Mouse (Mus musculus) hindbrain, embryonic 16.5 days (tissue): ENCODE measurements around the gene Atp8b5. TPM values are rescaled to one million over a fixed set of nuclear protein-coding genes. Genes with fewer than 3 reads are reported as not detected.

ENCODE experiments used
- ATAC-seq: fragments of 200-750 bp; cut with Nextera tagmentation; 2 replicates; pipeline ENCODE4 v1.8.0; 2017; ENCODE audit warnings: moderate TSS enrichment, moderate library complexity
- H3K27ac ChIP-seq: fragments of 300-500 bp; sonication (generic); 2 replicates; pipeline ENCODE4 v1.5.1; 2014; ENCODE audit warnings: low read depth, mild to moderate bottlenecking, control low read depth, low read length, moderate library complexity
- H3K27me3 ChIP-seq: fragments of 300-500 bp; sonication (generic); replicated peaks from 2 replicates; pipeline ENCODE4 v1.6.1; 2014; ENCODE audit warnings: low read length; ENCODE audit not compliant: control insufficient read depth, insufficient read depth
- H3K36me3 ChIP-seq: fragments of 300-500 bp; sonication (generic); 2 replicates; pipeline ENCODE4 v1.6.1; 2014; ENCODE audit warnings: mild to moderate bottlenecking, low read length, moderate library complexity, mixed read lengths; ENCODE audit not compliant: control insufficient read depth, insufficient read depth
- H3K4me1 ChIP-seq: fragments of 300-500 bp; sonication (generic); 2 replicates; pipeline ENCODE4 v1.6.1; 2014; ENCODE audit warnings: low read depth, low read length; ENCODE audit not compliant: control insufficient read depth, insufficient read depth
- H3K4me2 ChIP-seq: fragments of 300-500 bp; sonication (generic); 2 replicates; pipeline ENCODE4 v1.6.1; 2014; ENCODE audit warnings: mild to moderate bottlenecking, low read length, control low read depth, moderate library complexity
- H3K4me3 ChIP-seq: fragments of 300-500 bp; sonication (generic); 2 replicates; pipeline ENCODE4 v1.5.1; 2014; ENCODE audit warnings: mild to moderate bottlenecking, low read length, control low read depth, moderate library complexity
- H3K9ac ChIP-seq: fragments of 300-500 bp; sonication (generic); 2 replicates; pipeline ENCODE4 v1.6.1; 2014; ENCODE audit warnings: low read depth, mild to moderate bottlenecking, control low read depth, low read length, moderate library complexity
- H3K9me3 ChIP-seq: fragments of 300-500 bp; sonication (generic); 2 replicates; pipeline ENCODE4 v1.6.1; 2014; ENCODE audit warnings: mild to moderate bottlenecking, low read length, moderate library complexity; ENCODE audit not compliant: control insufficient read depth
- WGBS: fragments of 180-500 bp; shearing (Covaris S2); extraction: QIAGEN DNeasy Blood & Tissue Kit; methylation state at CpG from one replicate; pipeline ENCODE4 v1.1.7; 2014; 5-methylcytosine and 5-hydroxymethylcytosine counted together
- polyA plus RNA-seq: library from polyadenylated mRNA; unstranded; fragments of >200 nt; fragmentation: Nextera tagmentation; extraction: Ambion mirVana; gene quantifications from 2 replicates; pipeline ENCODE4 v1.2.1, GENCODE M21; 2015

The Atp8b5 gene
- polyA plus RNA-seq, 1 experiment from 2014 or later, result 0.60 TPM

DNA sequence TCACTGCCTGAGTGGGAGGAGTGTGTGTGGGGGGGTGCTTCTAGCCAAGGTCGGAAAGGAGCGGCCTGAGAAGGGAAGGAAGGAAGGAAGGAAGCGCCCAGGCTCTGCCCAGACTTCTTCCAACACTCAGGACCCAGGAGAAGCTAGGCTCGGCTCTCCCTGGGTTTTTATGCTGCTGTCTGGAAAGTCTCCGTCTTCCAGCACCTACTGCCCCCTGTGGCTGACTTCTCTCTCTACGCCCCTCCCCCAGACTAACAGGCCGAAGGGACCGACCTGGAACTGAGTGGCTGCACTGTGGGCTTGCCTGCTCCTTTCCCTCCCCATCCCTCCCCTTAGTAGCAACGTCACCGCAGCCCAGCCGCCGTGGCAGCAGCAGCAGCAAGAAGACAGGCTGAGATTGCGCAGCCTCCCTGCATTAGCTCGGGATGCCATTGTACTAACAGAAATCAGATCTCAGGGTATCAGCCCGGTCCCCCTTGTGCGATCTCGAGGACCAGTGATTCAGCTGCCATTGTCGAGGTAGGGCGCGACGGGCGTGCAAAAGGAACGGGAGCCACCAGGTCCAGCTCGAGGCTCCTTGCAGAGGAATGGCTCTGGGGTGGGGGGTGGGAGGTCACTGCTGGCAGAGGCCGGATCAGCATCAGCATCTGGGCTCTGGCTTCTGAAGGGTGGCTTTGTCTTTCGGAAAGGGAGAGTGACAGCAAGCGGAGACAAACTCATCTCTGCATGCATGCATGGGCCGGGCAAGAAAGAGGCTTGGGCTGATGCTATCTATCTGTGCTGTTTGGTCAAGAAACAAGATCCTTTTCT, 139.4 kb downstream of the Atp8b5 start:
- Histone ChIP-seq H3K27me3 (no peaks in the 10 kb centered on the region), H3K9me3 (no peaks in the 10 kb centered on the region), H3K4me3 (peak overlapping the region; percentile 61), H3K36me3 (no peaks in the 10 kb centered on the region; the same call in 1 of the 2 replicates), H3K4me2 (peak overlapping the region; percentile 59), H3K27ac (peak overlapping the region; percentile 95), H3K4me1 (peaks cover 28% of the 10 kb centered on the region), H3K9ac (peak overlapping the region; percentile 91)
- WGBS, result 2% methylated on average over 25 of the region's 28 CpGs
- ATAC-seq, result peak; percentile 97

DNA sequence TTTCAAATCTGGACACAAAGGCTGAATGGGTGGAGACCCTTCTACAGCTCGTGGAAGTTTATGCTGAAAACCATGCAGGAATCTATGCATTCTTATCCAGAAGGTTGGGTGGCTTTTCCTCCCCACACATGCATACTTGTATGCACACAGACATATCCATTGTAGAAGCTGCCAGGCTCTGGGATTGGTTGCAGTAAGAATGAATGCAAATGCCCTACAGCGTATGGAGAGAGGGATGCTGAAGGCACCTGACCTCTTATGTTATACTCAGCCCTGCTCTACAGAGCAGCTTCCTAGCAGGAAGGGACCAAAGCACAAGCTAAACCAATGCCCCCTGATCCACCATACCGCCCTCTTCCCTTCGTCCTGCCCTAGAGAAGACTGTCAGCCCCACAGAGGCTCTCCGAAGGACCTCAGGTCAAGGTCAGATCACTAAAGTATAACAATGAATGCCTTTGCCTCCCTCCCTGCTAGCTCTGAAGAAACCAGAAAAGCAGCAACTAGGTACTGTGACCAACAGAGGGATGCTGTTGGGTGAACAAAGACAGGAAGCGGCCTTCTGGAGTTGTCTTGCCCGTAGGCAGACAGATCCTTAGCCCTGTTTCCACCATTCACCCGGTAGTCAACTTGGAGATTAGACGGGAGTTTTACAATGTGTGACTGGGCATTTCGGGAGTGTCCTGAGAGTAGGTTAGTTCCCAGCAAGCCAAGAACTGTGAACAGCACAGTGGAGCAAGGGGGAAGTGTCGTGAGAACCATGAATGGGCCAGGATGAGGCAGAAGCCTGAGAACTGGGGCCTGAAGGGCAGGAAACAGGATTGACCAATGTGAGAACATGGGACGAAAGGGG, 140.3 kb downstream of the Atp8b5 start:
- Histone ChIP-seq H3K4me3 (peak overlapping the region; percentile 61), H3K4me1 (peaks cover 28% of the 10 kb centered on the region), H3K36me3 (no peaks in the 10 kb centered on the region; the same call in 1 of the 2 replicates), H3K9ac (peak overlapping the region; percentile 91), H3K9me3 (no peaks in the 10 kb centered on the region), H3K27me3 (no peaks in the 10 kb centered on the region), H3K27ac (peak overlapping the region; percentile 95), H3K4me2 (peak overlapping the region; percentile 59)
- 50% methylated on average over 12 of the region's 12 CpGs for WGBS
- ATAC-seq, result peak; percentile 53

DNA sequence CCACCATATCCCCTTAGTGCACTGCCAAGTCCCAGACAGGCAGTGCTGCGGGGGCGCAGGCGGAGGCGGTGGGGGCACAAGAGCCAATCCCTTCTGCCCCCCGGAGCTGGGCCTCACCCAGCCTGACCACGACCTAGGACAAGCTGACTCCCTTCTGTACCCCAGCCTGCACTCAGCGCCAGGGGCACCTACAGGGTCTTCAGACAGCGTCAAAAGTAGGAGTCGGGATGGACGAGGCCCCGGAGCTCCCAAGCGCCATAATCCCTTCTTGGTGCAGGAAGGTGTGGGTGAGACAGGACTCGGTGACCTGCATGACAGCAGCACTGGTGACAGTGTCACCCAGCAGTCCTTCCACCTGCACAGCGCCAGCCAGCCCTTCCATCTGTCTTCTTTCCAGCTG, 147.8 kb downstream of the Atp8b5 start:
- no peak overlapping the region for H3K4me2 ChIP-seq
- no peak for ATAC-seq
- H3K9me3 ChIP-seq, result no peaks in the 10 kb centered on the region
- H3K4me3 ChIP-seq, result no peak overlapping the region
- H3K4me1 ChIP-seq, result peaks cover 6% of the 10 kb centered on the region
- WGBS, result 92% methylated on average over 14 of the region's 14 CpGs
- H3K36me3 ChIP-seq, result peaks cover 18% of the 10 kb centered on the region
- no peaks in the 10 kb centered on the region for H3K27me3 ChIP-seq
- H3K9ac ChIP-seq, result no peak overlapping the region
- H3K27ac ChIP-seq, result no peak overlapping the region

DNA sequence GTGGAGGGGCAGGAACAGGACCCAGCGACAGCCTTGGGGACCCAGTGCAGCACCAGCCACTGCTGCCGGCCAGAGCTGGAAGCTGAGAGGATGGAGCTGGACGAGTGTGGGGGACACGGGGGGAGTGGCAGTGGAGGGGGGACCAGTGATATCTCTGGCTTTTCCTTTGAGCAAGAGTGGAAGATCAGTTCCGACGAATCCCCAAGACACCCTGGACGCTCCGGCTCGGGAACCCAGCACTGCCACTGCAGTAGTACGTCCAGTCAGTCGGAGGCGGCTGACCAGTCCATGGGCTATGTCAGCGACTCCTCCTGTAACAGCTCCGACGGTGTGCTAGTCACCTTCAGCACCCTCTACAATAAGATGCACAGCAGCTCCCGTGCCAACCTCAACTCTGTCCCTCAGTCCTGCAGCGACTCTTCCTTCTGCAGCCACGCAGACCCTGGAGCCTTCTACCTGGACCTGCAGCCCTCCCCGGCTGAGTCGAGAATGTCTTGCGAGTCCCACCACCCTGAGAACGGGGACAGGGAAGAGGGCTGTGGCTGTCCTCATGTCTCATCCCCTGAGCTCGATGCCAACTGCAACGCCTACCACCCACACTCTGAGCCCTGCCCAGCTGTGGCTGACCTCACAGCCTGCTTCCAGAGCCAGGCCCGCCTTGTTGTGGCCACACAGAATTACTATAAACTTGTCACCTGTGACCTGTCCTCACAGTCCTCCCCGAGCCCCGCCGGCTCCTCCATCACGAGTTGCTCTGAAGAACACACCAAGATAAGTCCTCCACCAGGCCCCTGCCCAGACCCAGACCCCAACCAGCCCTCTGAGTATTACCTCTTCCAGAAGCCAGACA, 148.5 kb downstream of the Atp8b5 start:
- Histone ChIP-seq H3K4me1 (peaks cover 5% of the 10 kb centered on the region), H3K36me3 (peaks cover 18% of the 10 kb centered on the region), H3K27ac (no peak overlapping the region), H3K4me3 (no peak overlapping the region), H3K9me3 (no peaks in the 10 kb centered on the region), H3K9ac (no peak overlapping the region), H3K27me3 (no peaks in the 10 kb centered on the region), H3K4me2 (no peak overlapping the region)
- no peak for ATAC-seq
- WGBS, result 90% methylated on average over 29 of the region's 29 CpGs

DNA sequence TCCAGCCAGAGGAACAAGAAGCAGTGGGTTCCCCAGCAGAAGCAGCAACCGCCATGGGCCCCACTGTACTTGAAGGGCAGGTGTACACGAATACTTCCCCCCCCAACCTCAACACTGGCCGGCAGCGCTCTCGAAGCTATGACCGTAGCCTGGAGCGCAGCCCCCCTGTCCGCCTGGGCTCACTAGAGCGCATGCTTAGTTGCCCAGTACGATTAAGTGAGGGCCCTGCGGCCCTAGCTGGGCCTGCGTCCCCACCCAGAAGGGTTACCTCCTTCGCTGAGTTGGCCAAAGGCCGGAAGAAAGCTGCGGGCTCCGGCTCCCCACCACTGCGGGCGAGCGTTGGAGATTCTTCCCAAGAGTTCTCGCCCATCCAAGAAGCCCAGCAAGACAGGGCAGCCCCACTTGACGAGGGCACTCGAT, 149.1 kb downstream of the Atp8b5 start:
- Histone ChIP-seq H3K27me3 (no peaks in the 10 kb centered on the region), H3K4me3 (no peak overlapping the region), H3K36me3 (peaks cover 18% of the 10 kb centered on the region), H3K4me1 (peaks cover 3% of the 10 kb centered on the region), H3K4me2 (no peak overlapping the region), H3K9ac (no peak overlapping the region), H3K9me3 (no peaks in the 10 kb centered on the region), H3K27ac (no peak overlapping the region)
- whole genome bisulfite sequencing, result 97% methylated on average over 22 of the region's 22 CpGs
- no peak for ATAC-seq

DNA sequence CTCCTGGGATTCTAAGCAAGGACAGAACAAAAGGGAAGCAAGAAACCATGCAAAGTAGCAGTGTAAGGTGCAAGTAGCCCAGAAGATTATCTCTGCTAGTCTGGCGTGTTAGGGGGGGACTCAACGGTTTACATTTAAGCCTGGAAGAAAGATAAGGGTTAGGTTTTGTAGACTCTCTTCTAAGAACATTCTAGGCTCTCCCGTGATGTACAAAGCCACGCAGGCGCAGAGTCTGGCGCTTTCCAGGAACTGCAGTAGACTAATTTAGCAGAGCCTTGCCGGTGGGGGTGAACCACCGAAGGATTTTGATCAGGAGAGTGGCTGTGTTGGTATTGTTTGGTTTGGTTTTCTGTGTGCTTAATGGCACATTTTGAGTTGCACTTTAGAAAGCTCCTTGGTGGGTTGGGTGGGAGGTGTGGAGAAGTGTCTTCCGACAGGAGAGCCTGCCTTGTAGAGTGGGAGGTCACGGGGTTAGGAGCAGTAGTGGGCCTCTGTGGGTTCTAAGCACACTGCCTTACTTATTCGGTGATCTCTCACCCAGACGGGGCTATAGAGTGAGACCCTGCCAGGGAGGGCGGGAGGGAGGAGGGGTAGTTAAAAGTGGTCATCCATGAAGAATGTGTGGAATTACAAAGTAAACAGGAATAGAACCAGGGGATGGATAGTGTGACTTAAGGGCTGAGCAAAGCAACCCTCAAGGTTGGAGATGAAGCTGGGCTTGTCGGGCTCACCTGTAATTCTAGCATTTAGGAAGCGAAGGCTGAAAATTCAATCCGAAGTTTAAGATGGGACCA, 150.5 kb downstream of the Atp8b5 start:
- H3K27ac ChIP-seq, result no peak overlapping the region
- 85% methylated on average over 16 of the region's 16 CpGs for WGBS
- ATAC-seq, result no peak

DNA sequence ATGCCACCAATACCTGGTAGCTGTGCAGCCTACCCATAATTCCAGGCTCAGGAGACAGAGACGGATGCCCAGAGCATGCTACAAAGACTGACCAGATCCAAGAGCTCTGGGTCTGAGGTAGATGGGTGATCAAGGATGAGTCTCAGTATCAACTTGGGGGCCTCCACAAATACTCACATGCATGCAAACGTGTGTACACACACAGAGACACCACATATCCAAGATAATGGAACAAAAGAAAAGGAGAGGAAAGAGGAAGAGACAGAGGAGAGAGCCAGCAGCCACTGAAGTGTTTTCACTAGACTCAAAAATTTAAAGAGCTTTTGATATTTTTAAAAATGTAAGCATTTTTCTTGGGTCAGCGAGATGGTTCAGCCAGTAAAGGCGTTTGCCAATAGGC, 151.5 kb downstream of the Atp8b5 start:
- no peak overlapping the region for H3K27ac ChIP-seq
- peaks cover 39% of the 10 kb centered on the region for H3K36me3 ChIP-seq
- 69% methylated on average over 4 of the region's 4 CpGs for WGBS

More for the DNA sequence above, 150.5 kb downstream of the Atp8b5 start:
- Histone ChIP-seq H3K36me3 (peaks cover 29% of the 10 kb centered on the region), H3K9me3 (no peaks in the 10 kb centered on the region), H3K4me1 (peaks cover 3% of the 10 kb centered on the region), H3K9ac (no peak overlapping the region; the same call in 1 of the 2 replicates), H3K4me2 (no peak overlapping the region), H3K27me3 (no peaks in the 10 kb centered on the region), H3K4me3 (no peak overlapping the region)

DNA sequence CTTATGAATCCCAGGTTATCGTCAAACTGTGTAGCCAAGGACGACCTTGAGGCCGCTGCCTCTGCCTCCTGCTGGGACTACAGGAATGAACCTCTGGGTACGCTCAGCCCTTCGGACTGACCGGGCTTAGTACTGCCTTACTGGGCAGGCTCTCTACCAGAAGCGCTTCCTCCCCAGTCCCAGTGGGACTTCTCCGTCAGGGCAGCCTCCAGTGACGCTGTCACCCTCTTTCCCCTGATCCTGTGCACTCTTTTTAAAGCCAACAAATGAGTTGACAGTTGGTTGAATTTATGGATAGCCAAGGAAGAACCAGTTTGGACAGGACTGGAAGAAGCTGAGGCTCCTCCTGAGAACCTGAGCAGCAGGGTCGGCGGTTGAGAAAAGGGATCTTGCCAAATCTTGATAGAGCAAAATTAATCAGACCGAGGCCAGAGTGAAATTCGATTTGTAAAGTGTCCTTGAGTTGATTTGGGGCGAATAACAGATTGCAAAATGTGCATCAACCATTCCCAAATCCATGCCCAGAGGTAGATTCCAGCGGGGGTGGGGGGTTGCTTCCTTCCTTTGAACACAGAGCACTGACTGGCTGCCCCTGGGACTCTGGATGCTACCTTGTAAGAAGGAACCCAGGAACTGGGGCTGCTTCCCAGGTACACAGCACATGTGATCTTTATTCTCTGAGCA, 152.2 kb downstream of the Atp8b5 start:
- no peak for ATAC-seq
- no peak overlapping the region for H3K4me2 ChIP-seq
- no peaks in the 10 kb centered on the region for H3K9me3 ChIP-seq
- H3K4me3 ChIP-seq, result no peak overlapping the region
- no peak overlapping the region for H3K9ac ChIP-seq
- no peak overlapping the region for H3K27ac ChIP-seq
- peaks cover 46% of the 10 kb centered on the region for H3K36me3 ChIP-seq
- 56% methylated on average over 15 of the region's 15 CpGs for WGBS
- 0 out of 2 replicates have a peak, but pooled peaks cover under 1% of the 10 kb centered on the region for H3K27me3 ChIP-seq
- peaks cover 3% of the 10 kb centered on the region; the same call in 1 of the 2 replicates for H3K4me1 ChIP-seq

More for the DNA sequence above, 151.5 kb downstream of the Atp8b5 start:
- H3K9ac ChIP-seq, result no peak overlapping the region
- peaks cover 3% of the 10 kb centered on the region; the same call in 1 of the 2 replicates for H3K4me1 ChIP-seq
- no peak overlapping the region for H3K4me2 ChIP-seq
- no peak for ATAC-seq
- no peaks in the 10 kb centered on the region for H3K27me3 ChIP-seq
- H3K9me3 ChIP-seq, result no peaks in the 10 kb centered on the region
- H3K4me3 ChIP-seq, result no peak overlapping the region
